Mouse (Mus musculus) cortical plate, adult 2 months (tissue): ENCODE measurements around the gene Chst15.

ENCODE experiments used
- CTCF ChIP-seq: fragments of 200-500 bp; IDR thresholded peaks from 2 replicates; pipeline ENCODE4 v1.5.1; 2011; ENCODE audit warnings: mild to moderate bottlenecking, control low read depth, low read length; ENCODE audit not compliant: insufficient read depth; ENCODE audit errors: extremely low read depth
- POLR2A ChIP-seq: fragments of 200-500 bp; IDR thresholded peaks from 2 replicates; pipeline ENCODE4 v1.6.1; 2011; ENCODE audit warnings: mild to moderate bottlenecking, low read length, control low read depth; ENCODE audit not compliant: insufficient read depth; ENCODE audit errors: extremely low read depth

DNA sequence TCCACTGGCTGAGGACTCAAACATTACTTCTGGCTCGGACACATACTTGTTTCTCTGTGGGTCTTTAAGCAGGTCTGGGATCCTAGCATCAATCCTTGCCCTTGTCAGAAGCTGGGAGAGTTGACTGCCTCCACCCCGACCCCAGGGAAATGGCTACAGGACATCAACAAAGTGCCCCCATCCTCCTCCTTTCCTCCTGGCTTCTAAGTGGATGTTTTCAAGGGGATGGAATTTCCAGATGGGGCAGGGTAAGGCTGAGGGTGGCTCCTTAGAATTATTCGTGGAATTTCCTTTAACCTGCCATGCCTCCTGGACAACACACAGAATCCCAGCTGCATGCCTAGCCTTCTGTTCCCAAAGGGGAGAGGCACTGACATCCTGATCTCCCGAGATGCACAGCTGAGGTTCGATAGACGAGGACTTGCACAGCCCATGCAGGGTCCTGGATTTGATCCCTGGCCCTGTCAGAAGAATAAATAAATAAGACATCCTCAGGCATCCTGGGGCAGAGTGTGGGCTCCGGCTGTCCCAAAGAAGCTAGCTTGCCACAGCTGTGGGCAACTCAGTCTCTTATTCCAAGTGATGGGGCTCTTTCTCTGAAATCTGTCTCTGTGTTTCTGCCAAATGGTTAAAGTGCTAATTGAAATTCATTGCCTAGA, 119.1 kb downstream of the Chst15 start:
- no peak for TF ChIP-seq CTCF
- TF ChIP-seq POLR2A, result no peak
